Mouse (Mus musculus) stomach, embryonic 15.5 days (tissue): ENCODE measurements around the gene Bod1l. TPM values are rescaled to one million over a fixed set of nuclear protein-coding genes. Genes with fewer than 3 reads are reported as not detected.

Source experiments
- ATAC-seq: fragments of 200-750 bp; cut with Nextera tagmentation; 2 replicates; pipeline ENCODE4 v1.8.0; 2017; ENCODE audit warnings: low read depth, moderate number of reproducible peaks, moderate TSS enrichment; ENCODE audit not compliant: insufficient read depth, low FRiP score
- H3K27ac ChIP-seq: fragments of 300-500 bp; sonication (generic); 2 replicates; pipeline ENCODE4 v1.5.1; 2015; ENCODE audit warnings: mild to moderate bottlenecking, inconsistent platforms
- H3K27me3 ChIP-seq: fragments of 300-500 bp; sonication (generic); replicated peaks from 2 replicates; pipeline ENCODE4 v1.6.1; 2015; ENCODE audit warnings: inconsistent platforms
- H3K36me3 ChIP-seq: fragments of 300-500 bp; sonication (generic); 2 replicates; pipeline ENCODE4 v1.6.1; 2015; ENCODE audit warnings: inconsistent platforms
- H3K4me1 ChIP-seq: fragments of 300-500 bp; sonication (generic); 2 replicates; pipeline ENCODE4 v1.6.1; 2015; ENCODE audit warnings: inconsistent platforms
- H3K4me2 ChIP-seq: fragments of 300-500 bp; sonication (generic); 2 replicates; pipeline ENCODE4 v1.6.1; 2015; ENCODE audit warnings: mild to moderate bottlenecking, inconsistent platforms
- H3K4me3 ChIP-seq: fragments of 300-500 bp; sonication (generic); replicated peaks from 2 replicates; pipeline ENCODE4 v1.5.1; 2015; ENCODE audit warnings: inconsistent platforms
- H3K9ac ChIP-seq: fragments of 300-500 bp; sonication (generic); 2 replicates; pipeline ENCODE4 v1.6.1; 2015; ENCODE audit warnings: inconsistent platforms
- H3K9me3 ChIP-seq: fragments of 300-500 bp; sonication (generic); 2 replicates; pipeline ENCODE4 v1.6.1; 2016; ENCODE audit warnings: inconsistent platforms
- WGBS: fragments of 180-500 bp; shearing (Covaris S2); methylation state at CpG from one replicate; pipeline ENCODE4 v1.1.7; 2015; 5-methylcytosine and 5-hydroxymethylcytosine counted together
- polyA plus RNA-seq: library from polyadenylated mRNA; unstranded; fragments of >200 nt; fragmentation: Nextera tagmentation; extraction: Ambion mirVana; gene quantifications from 2 replicates; pipeline ENCODE4 v1.2.1, GENCODE M21; 2015

Gene Bod1l
- polyA plus RNA-seq, 1 experiment from 2014 or later = 24.3 TPM

- Histone ChIP-seq H3K9ac (peak within 1 kb of the TSS; percentile 34; the same call in 1 of the 2 replicates), H3K4me3 (peak within 1 kb of the TSS; percentile 51), H3K27ac (peak within 1 kb of the TSS; percentile 68), H3K36me3 (no peaks in the 10 kb centered on the region), H3K4me1 (peaks cover 22% of the 10 kb centered on the region), H3K4me2 (peak within 1 kb of the TSS; percentile 55), H3K9me3 (no peaks in the 10 kb centered on the region), H3K27me3 (peaks cover 74% of the 10 kb centered on the region)
- ATAC-seq = peak; percentile 71
- under 1% methylated on average over 77 of the region's 79 CpGs for WGBS
Observed at GRCm38 (mm10) chr5:41763731-41764721, 80.1 kb downstream of the Bod1l start, which contains the start of gene Nkx3-2. TSS of gene Nkx3-2 (minus strand) at chr5:41764501.

- Histone ChIP-seq H3K9me3 (no peaks in the 10 kb centered on the region), H3K4me1 (peaks cover 22% of the 10 kb centered on the region), H3K27me3 (peaks cover 78% of the 10 kb centered on the region), H3K9ac (peak overlapping the region; percentile 34; the same call in 1 of the 2 replicates), H3K4me3 (peak overlapping the region; percentile 51), H3K4me2 (peak overlapping the region; percentile 55), H3K36me3 (no peaks in the 10 kb centered on the region), H3K27ac (peak overlapping the region; percentile 68; the same call in 1 of the 2 replicates)
- 3% methylated on average over 41 of the region's 41 CpGs for WGBS
- ATAC-seq = no peak
Observed at GRCm38 (mm10) chr5:41762947-41763730, 81.0 kb downstream of the Bod1l start.

- 14% methylated on average over 27 of the region's 27 CpGs for WGBS
- peak overlapping the region; percentile 55 for H3K4me2 ChIP-seq
- no peak for ATAC-seq
- H3K27ac ChIP-seq = no peak overlapping the region
- H3K9me3 ChIP-seq = no peaks in the 10 kb centered on the region
- no peaks in the 10 kb centered on the region for H3K36me3 ChIP-seq
- peaks cover 17% of the 10 kb centered on the region for H3K4me1 ChIP-seq
- H3K4me3 ChIP-seq = peak overlapping the region; percentile 51
- no peak overlapping the region for H3K9ac ChIP-seq
- H3K27me3 ChIP-seq = peaks cover 84% of the 10 kb centered on the region
Observed at GRCm38 (mm10) chr5:41762141-41762946, 81.8 kb downstream of the Bod1l start.

GRCm38 (mm10) chr5:41761509-41762140 is 82.5 kb downstream of the Bod1l start:
- Histone ChIP-seq H3K27ac (no peak overlapping the region), H3K4me1 (peaks cover 16% of the 10 kb centered on the region), H3K36me3 (no peaks in the 10 kb centered on the region), H3K27me3 (peaks cover 83% of the 10 kb centered on the region), H3K4me3 (peak overlapping the region; percentile 51), H3K4me2 (peak overlapping the region; percentile 55), H3K9ac (no peak overlapping the region), H3K9me3 (no peaks in the 10 kb centered on the region)
- no peak for ATAC-seq
- WGBS = 3% methylated on average over 56 of the region's 56 CpGs

GRCm38 (mm10) chr5:41760831-41761508 is 83.1 kb downstream of the Bod1l start:
- H3K9me3 ChIP-seq = no peaks in the 10 kb centered on the region
- no peak for ATAC-seq
- no peak overlapping the region for H3K27ac ChIP-seq
- no peak overlapping the region for H3K9ac ChIP-seq
- peaks cover 78% of the 10 kb centered on the region for H3K27me3 ChIP-seq
- peak overlapping the region; percentile 51 for H3K4me3 ChIP-seq
- 13% methylated on average over 22 of the region's 22 CpGs for WGBS
- peaks cover 16% of the 10 kb centered on the region for H3K4me1 ChIP-seq
- H3K36me3 ChIP-seq = no peaks in the 10 kb centered on the region
- peak overlapping the region; percentile 55 for H3K4me2 ChIP-seq

GRCm38 (mm10) chr5:41760071-41760470 is 84.0 kb downstream of the Bod1l start:
- H3K9me3 ChIP-seq = no peaks in the 10 kb centered on the region
- H3K4me1 ChIP-seq = peaks cover 16% of the 10 kb centered on the region
- H3K36me3 ChIP-seq = no peaks in the 10 kb centered on the region
- WGBS = 26% methylated on average over 8 of the region's 8 CpGs
- peak overlapping the region; percentile 8; the same call in 1 of the 2 replicates for H3K4me3 ChIP-seq
- no peak overlapping the region for H3K9ac ChIP-seq
- H3K27ac ChIP-seq = no peak overlapping the region
- H3K4me2 ChIP-seq = no peak overlapping the region
- no peak for ATAC-seq
- H3K27me3 ChIP-seq = peaks cover 80% of the 10 kb centered on the region

- Histone ChIP-seq H3K4me1 (peaks cover 13% of the 10 kb centered on the region), H3K9me3 (no peaks in the 10 kb centered on the region), H3K27ac (no peak overlapping the region), H3K27me3 (peaks cover 83% of the 10 kb centered on the region), H3K4me2 (peak overlapping the region; percentile 19; the same call in 1 of the 2 replicates), H3K4me3 (0 out of 2 replicates have a peak overlapping the region, but pooled peaks have one; percentile 8), H3K9ac (no peak overlapping the region), H3K36me3 (no peaks in the 10 kb centered on the region)
- ATAC-seq = no peak
- 31% methylated on average over 19 of the region's 19 CpGs for WGBS
Observed at GRCm38 (mm10) chr5:41758671-41759639, 85.2 kb downstream of the Bod1l start.

GRCm38 (mm10) chr5:41757338-41757737 is 86.8 kb downstream of the Bod1l start:
- Histone ChIP-seq H3K4me2 (no peak overlapping the region), H3K9me3 (no peaks in the 10 kb centered on the region), H3K27ac (no peak overlapping the region), H3K4me1 (peaks cover 5% of the 10 kb centered on the region; the same call in 1 of the 2 replicates), H3K9ac (no peak overlapping the region), H3K4me3 (no peak overlapping the region), H3K36me3 (no peaks in the 10 kb centered on the region), H3K27me3 (peaks cover 78% of the 10 kb centered on the region)
- ATAC-seq = no peak
- WGBS = 33% methylated on average over 5 of the region's 5 CpGs

GRCm38 (mm10) chr5:41756396-41756795 is 87.7 kb downstream of the Bod1l start:
- no peaks in the 10 kb centered on the region for H3K9me3 ChIP-seq
- no peak for ATAC-seq
- H3K4me3 ChIP-seq = no peak overlapping the region
- H3K27me3 ChIP-seq = peaks cover 78% of the 10 kb centered on the region
- H3K4me1 ChIP-seq = peaks cover 2% of the 10 kb centered on the region; the same call in 1 of the 2 replicates
- H3K9ac ChIP-seq = no peak overlapping the region
- no peak overlapping the region for H3K27ac ChIP-seq
- WGBS = 19% methylated on average over 4 of the region's 4 CpGs
- H3K4me2 ChIP-seq = no peak overlapping the region
- no peaks in the 10 kb centered on the region for H3K36me3 ChIP-seq
